Mouse (Mus musculus) midbrain, embryonic 14.5 days (tissue): Measurements from ENCODE around the gene Pdzd3. TPM values are rescaled to one million over a fixed set of nuclear protein-coding genes. Genes with fewer than 3 reads are reported as not detected.

Experiments
- ATAC-seq: fragments of 200-750 bp; cut with Nextera tagmentation; 2 replicates; pipeline ENCODE4 v1.8.0; 2017; ENCODE audit warnings: moderate number of reproducible peaks, moderate library complexity; ENCODE audit not compliant: low FRiP score, low TSS enrichment
- DNase-seq: peaks from one replicate; pipeline ENCODE4 v3.0.0-alpha.2; 2015
- H3K27ac ChIP-seq: fragments of 300-500 bp; sonication (generic); replicated peaks from 2 replicates; pipeline ENCODE4 v1.5.1; 2014; ENCODE audit warnings: mild to moderate bottlenecking, low read depth, low read length, moderate library complexity
- H3K27me3 ChIP-seq: fragments of 300-500 bp; sonication (generic); 2 replicates; pipeline ENCODE4 v1.6.1; 2014; ENCODE audit warnings: low read length, control low read depth, mixed read lengths; ENCODE audit not compliant: control insufficient read depth, insufficient read depth
- H3K36me3 ChIP-seq: fragments of 300-500 bp; sonication (generic); 2 replicates; pipeline ENCODE4 v1.6.1; 2014; ENCODE audit warnings: low read length, control low read depth; ENCODE audit not compliant: control insufficient read depth, insufficient read depth
- H3K4me1 ChIP-seq: fragments of 300-500 bp; sonication (generic); 2 replicates; pipeline ENCODE4 v1.6.1; 2014; ENCODE audit warnings: mild to moderate bottlenecking, antibody characterized with exemption, low read length, control low read depth; ENCODE audit not compliant: control insufficient read depth, insufficient read depth
- H3K4me2 ChIP-seq: fragments of 300-500 bp; sonication (generic); 2 replicates; pipeline ENCODE4 v1.6.1; 2014; ENCODE audit warnings: mild to moderate bottlenecking, low read length, moderate library complexity
- H3K4me3 ChIP-seq: fragments of 300-500 bp; sonication (generic); replicated peaks from 2 replicates; pipeline ENCODE4 v1.5.1; 2014; ENCODE audit warnings: low read depth, low read length
- H3K9ac ChIP-seq: fragments of 300-500 bp; sonication (generic); replicated peaks from 2 replicates; pipeline ENCODE4 v1.6.1; 2014; ENCODE audit warnings: mild to moderate bottlenecking, low read length, moderate library complexity
- H3K9me3 ChIP-seq: fragments of 300-500 bp; sonication (generic); 2 replicates; pipeline ENCODE4 v1.6.1; 2016; ENCODE audit warnings: low read length, control low read depth, mixed read lengths; ENCODE audit not compliant: control insufficient read depth
- WGBS: fragments of 180-500 bp; shearing (Covaris S2); extraction: QIAGEN DNeasy Blood & Tissue Kit; methylation state at CpG from one replicate; pipeline ENCODE4 v1.1.7; 2014; 5-methylcytosine and 5-hydroxymethylcytosine counted together
- polyA plus RNA-seq: library from polyadenylated mRNA; unstranded; fragments of >200 nt; fragmentation: Nextera tagmentation; extraction: Ambion mirVana; gene quantifications from 2 replicates; pipeline ENCODE4 v1.2.1, GENCODE M21; 2014

The Pdzd3 gene
- polyA plus RNA-seq, 1 experiment from 2014 or later: 0.57 TPM

DNA sequence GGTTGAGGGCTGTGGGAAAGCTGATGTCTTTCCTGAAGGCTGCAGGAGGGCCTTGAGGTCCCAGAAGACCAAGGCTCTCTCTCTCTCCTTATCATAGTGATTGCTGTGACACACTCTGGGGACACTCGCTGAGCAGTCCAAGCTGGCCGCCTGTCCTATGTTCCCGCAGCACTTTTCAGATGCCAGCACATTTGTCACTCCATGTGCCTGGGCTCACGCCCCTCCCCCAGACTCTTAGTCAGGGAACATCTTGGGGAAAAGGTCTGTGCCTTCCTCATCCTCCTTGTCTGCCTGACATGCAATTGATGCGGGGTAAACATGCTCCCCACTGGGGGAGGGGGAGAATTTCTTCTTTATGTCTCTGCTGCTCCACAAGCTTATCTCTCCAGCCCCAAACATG lies 31.9 kb upstream of the Pdzd3 start:
- H3K27ac ChIP-seq: no peak overlapping the region
- H3K4me1 ChIP-seq: peaks cover 11% of the 10 kb centered on the region; the same call in 1 of the 2 replicates
- H3K4me2 ChIP-seq: no peak overlapping the region
- H3K36me3 ChIP-seq: peaks cover 39% of the 10 kb centered on the region
- no peak overlapping the region for H3K9ac ChIP-seq
- ATAC-seq (no peak), DNase-seq (no peak)
- H3K9me3 ChIP-seq: no peaks in the 10 kb centered on the region
- no peak overlapping the region for H3K4me3 ChIP-seq
- no peaks in the 10 kb centered on the region for H3K27me3 ChIP-seq
- WGBS: 72% methylated on average over 5 of the region's 5 CpGs

- DNase-seq (no peak), ATAC-seq (no peak)
- Histone ChIP-seq H3K27me3 (no peaks in the 10 kb centered on the region), H3K9ac (no peak overlapping the region), H3K27ac (no peak overlapping the region), H3K9me3 (no peaks in the 10 kb centered on the region), H3K4me2 (no peak overlapping the region), H3K4me3 (no peak overlapping the region), H3K4me1 (peaks cover 17% of the 10 kb centered on the region), H3K36me3 (peaks cover 22% of the 10 kb centered on the region)
- WGBS: 89% methylated on average over 4 of the region's 4 CpGs
Measured at GRCm38 (mm10) chr9:44269973-44270372, 18.7 kb upstream of the Pdzd3 start.

DNA sequence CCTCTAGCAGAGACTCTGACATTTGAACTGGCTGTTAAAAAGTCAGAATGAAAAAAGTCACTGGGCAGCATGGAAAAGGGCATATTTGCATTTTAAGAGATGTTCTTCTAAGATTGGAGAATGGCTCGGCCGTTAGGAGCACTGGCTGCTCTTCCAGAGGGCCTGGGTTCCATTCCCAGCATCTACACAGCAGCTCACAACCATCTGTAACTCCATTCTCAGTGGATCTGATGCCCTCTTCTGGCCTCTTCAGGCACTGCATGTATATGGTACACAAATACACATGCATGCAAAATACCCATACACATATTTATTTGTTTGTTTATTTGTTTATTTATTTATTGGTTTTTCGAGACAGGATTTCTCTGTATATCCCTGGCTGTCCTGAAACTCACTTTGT lies 17.8 kb upstream of the Pdzd3 start:
- Histone ChIP-seq H3K27me3 (no peaks in the 10 kb centered on the region), H3K9ac (no peak overlapping the region), H3K9me3 (no peaks in the 10 kb centered on the region), H3K4me1 (peaks cover 25% of the 10 kb centered on the region), H3K27ac (no peak overlapping the region), H3K4me2 (no peak overlapping the region), H3K4me3 (no peak overlapping the region), H3K36me3 (peaks cover 13% of the 10 kb centered on the region)
- WGBS: 83% methylated on average over 3 of the region's 3 CpGs
- DNase-seq (no peak), ATAC-seq (no peak)

GRCm38 (mm10) chr9:44268432-44268831 lies 17.2 kb upstream of the Pdzd3 start, which contains the start of gene Nlrx1:
TSS of gene Nlrx1 (minus strand) at chr9:44268599.
- ATAC-seq (no peak), DNase-seq (no peak)
- Histone ChIP-seq H3K4me2 (peak within 1 kb of the TSS; percentile 62), H3K27ac (peak within 1 kb of the TSS; percentile 58), H3K9me3 (no peaks in the 10 kb centered on the region), H3K4me1 (peaks cover 25% of the 10 kb centered on the region), H3K36me3 (peaks cover 6% of the 10 kb centered on the region; the same call in 1 of the 2 replicates), H3K9ac (peak within 1 kb of the TSS; percentile 44), H3K4me3 (peak within 1 kb of the TSS; percentile 29), H3K27me3 (no peaks in the 10 kb centered on the region)
- WGBS: 85% methylated on average over 6 of the region's 6 CpGs

DNA sequence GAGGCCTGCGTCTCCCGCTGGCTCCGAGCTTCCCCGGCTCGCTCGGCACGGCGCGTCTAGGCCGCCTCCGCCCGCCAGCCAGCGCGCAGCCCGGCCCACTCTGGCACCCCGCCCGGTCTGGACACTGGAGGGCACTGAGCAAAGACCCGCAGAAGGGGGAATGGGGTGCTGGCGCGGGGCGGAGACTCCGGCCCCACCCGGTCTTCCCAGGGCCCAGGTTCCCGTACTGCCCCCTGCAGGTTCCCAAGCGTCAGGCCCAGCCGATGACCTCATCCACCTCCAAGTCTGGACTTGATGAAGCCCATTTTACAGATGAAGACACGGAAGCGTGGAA lies 16.7 kb upstream of the Pdzd3 start:
- Histone ChIP-seq H3K4me1 (peaks cover 25% of the 10 kb centered on the region), H3K36me3 (0 out of 2 replicates have a peak, but pooled peaks cover 2% of the 10 kb centered on the region), H3K9me3 (no peaks in the 10 kb centered on the region), H3K4me3 (peak overlapping the region; percentile 29), H3K27me3 (no peaks in the 10 kb centered on the region), H3K4me2 (peak overlapping the region; percentile 62), H3K27ac (peak overlapping the region; percentile 58; the same call in 1 of the 2 replicates), H3K9ac (peak overlapping the region; percentile 44)
- WGBS: 6% methylated on average over 28 of the region's 28 CpGs
- ATAC-seq: peak; percentile 71; the same call in 1 of the 2 replicates
- DNase-seq: peak; percentile 81

- Histone ChIP-seq H3K9ac (peak overlapping the region; percentile 44), H3K4me1 (peaks cover 25% of the 10 kb centered on the region), H3K36me3 (no peaks in the 10 kb centered on the region), H3K4me2 (peak overlapping the region; percentile 62), H3K4me3 (peak overlapping the region; percentile 29), H3K27ac (peak overlapping the region; percentile 58), H3K9me3 (no peaks in the 10 kb centered on the region), H3K27me3 (no peaks in the 10 kb centered on the region)
- DNase-seq (peak; percentile 39), ATAC-seq (no peak)
- WGBS: 4% methylated on average over 23 of the region's 23 CpGs
Measured at GRCm38 (mm10) chr9:44267319-44268026, 16.2 kb upstream of the Pdzd3 start.

- no peaks in the 10 kb centered on the region for H3K9me3 ChIP-seq
- H3K27ac ChIP-seq: peak overlapping the region; percentile 58; the same call in 1 of the 2 replicates
- peaks cover 25% of the 10 kb centered on the region for H3K4me1 ChIP-seq
- H3K4me2 ChIP-seq: no peak overlapping the region
- 44% methylated on average over 8 of the region's 8 CpGs for WGBS
- H3K9ac ChIP-seq: no peak overlapping the region
- H3K4me3 ChIP-seq: no peak overlapping the region
- ATAC-seq (no peak), DNase-seq (peak; percentile 39)
- H3K27me3 ChIP-seq: no peaks in the 10 kb centered on the region
- H3K36me3 ChIP-seq: no peaks in the 10 kb centered on the region
Measured at GRCm38 (mm10) chr9:44266478-44267226, 15.4 kb upstream of the Pdzd3 start.

DNA sequence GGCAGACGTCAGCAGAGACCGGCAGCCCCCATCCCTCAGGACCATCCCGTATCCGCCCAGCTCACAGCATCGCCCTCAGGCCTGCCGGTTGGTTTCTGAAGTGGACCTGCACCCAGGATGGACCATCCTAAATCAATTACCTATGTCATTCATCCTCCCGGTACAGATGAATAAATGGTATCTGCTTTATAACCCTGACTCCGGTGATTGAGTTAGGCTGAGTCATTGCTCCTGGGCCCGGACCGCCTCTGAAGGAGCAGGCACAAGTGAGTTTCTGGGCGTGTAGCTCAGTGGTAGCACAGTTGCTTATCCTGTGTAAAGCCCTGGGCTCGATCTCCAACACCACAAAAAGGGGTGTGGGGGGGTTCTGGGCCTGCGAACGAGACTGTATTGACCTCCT lies 10.1 kb upstream of the Pdzd3 start:
- Histone ChIP-seq H3K4me3 (no peak overlapping the region), H3K27ac (no peak overlapping the region), H3K4me1 (peaks cover 13% of the 10 kb centered on the region; the same call in 1 of the 2 replicates), H3K36me3 (no peaks in the 10 kb centered on the region), H3K9ac (no peak overlapping the region), H3K4me2 (no peak overlapping the region), H3K9me3 (no peaks in the 10 kb centered on the region), H3K27me3 (no peaks in the 10 kb centered on the region)
- WGBS: 86% methylated on average over 14 of the region's 14 CpGs
- ATAC-seq (no peak), DNase-seq (no peak)
